Mouse (Mus musculus) cerebellum, postnatal 36 days (tissue): ENCODE measurements at regions not wholly inside any gene's neighbourhood (a gene's known extent, or its start where the extent isn't known, plus 50 kb on each side); places are given as distances from the start of the nearest gene placed in this dataset.

Experiments
- DNase-seq, 2 experiments: peaks; one replicate each; pipeline ENCODE4 v3.0.0; 2021 to 2022; ENCODE audit warnings: mixed read lengths in 2 of 2

GRCm38 (mm10) chr10:115901070-115901469 lies 84.4 kb downstream of the Tspan8 start:
- no peak for DNase-seq

GRCm38 (mm10) chr10:115903049-115903448 lies 86.4 kb downstream of the Tspan8 start:
- DNase-seq: no peak

GRCm38 (mm10) chr10:115921032-115921431 lies 97.0 kb upstream of the Ptprr start:
- peak in 1 of 2 experiments; percentile 10 for DNase-seq
